Mouse (Mus musculus): ENCODE results near the gene Gm2075. TPM values are rescaled to one million over a fixed set of nuclear protein-coding genes. Genes with fewer than 3 reads are reported as not detected.
"Not testable (repeated sequence)": the region's sequence is repeated elsewhere in the genome, so short reads cannot be mapped to it uniquely, and the experiment has no call there.

The Gm2075 gene
- polyA plus RNA-seq (2016; fragmentation: Nextera tagmentation; extraction: Ambion mirVana) = not detected in 2 replicates

DNA sequence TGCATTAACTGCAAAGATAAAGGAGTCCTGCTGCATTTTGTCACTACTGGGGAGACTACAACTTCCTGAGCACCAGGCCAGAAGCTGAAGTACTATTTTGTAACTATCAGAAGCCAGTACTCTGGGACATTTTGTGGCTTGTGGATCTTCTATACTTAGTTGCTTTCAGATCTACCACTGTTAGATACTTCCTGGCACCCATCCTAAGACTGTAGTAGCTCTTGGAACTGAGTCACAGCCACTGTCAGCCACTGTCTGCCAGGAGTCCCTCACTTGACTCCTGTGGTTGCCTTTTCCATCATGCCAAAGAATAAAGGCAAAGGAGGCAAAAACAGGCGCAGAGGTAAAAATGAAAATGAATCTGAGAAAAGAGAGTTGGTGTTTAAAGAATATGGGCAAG, at the start of gene Gm2075:
Gene Gm2075, plus strand, starts transcription at position 301 of the 400 bp plus-strand sequence.
- H3K4me1 ChIP-seq; H3K4me2 ChIP-seq (replicated peaks); H3K27me3 ChIP-seq; ATAC-seq (ENCODE audit: low FRiP score); H3K9me3 ChIP-seq (replicated peaks); H3K27ac ChIP-seq; H3K36me3 ChIP-seq; H3K9ac ChIP-seq; H3K4me3 ChIP-seq: not testable (repeated sequence)
- WGBS = 100% methylated on average over 1 of the region's 1 CpGs

- H3K27ac ChIP-seq; H3K27me3 ChIP-seq; H3K4me3 ChIP-seq; H3K9ac ChIP-seq; H3K4me1 ChIP-seq; ATAC-seq (ENCODE audit: low FRiP score); H3K4me2 ChIP-seq (replicated peaks); H3K36me3 ChIP-seq; H3K9me3 ChIP-seq (replicated peaks): not testable (repeated sequence)
Measured at GRCm38 (mm10) chr12:87984000-87984399, 27.6 kb upstream of the Gm2075 start.

DNA sequence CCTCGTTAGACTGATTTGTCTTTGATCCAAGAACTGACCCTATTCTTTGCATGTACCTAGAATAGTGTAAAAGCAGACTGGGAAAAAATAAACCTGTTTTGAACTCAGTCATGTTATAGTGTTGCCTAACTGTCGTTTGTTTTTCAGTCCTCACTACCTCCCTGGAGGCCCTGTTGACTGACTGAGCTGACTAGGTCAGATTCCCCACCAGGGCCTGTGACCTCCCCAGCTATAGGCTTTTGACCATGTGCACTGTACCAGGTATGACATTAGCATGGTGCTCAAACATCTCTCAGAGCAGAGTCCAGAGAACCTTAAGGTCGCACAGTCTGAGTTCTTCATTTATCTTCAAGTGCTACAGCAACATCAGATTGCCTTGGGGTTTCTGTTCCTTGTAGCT, 7.5 kb upstream of the Gm2075 start:
- H3K27ac ChIP-seq; H3K9me3 ChIP-seq (replicated peaks); ATAC-seq (ENCODE audit: low FRiP score); H3K9ac ChIP-seq; H3K4me3 ChIP-seq; H3K4me1 ChIP-seq; H3K27me3 ChIP-seq; H3K36me3 ChIP-seq; H3K4me2 ChIP-seq (replicated peaks): not testable (repeated sequence)
- WGBS = 81% methylated on average over 3 of the region's 3 CpGs

GRCm38 (mm10) chr12:88018671-88019070, 7.0 kb downstream of the Gm2075 start, which contains the start of gene Gm6803:
Gene Gm6803, minus strand, starts transcription at chr12:88018771.
- not testable (repeated sequence) for H3K27me3 ChIP-seq; H3K4me1 ChIP-seq; H3K36me3 ChIP-seq; H3K27ac ChIP-seq; ATAC-seq (ENCODE audit: low FRiP score); H3K4me2 ChIP-seq (replicated peaks); H3K9ac ChIP-seq; H3K9me3 ChIP-seq (replicated peaks); H3K4me3 ChIP-seq
- WGBS = 88% methylated on average over 2 of the region's 2 CpGs

GRCm38 (mm10) chr12:88026704-88027103, 15.1 kb downstream of the Gm2075 start, which contains the start of gene Gm2056:
Gene Gm2056, plus strand, starts transcription at chr12:88027004.
- H3K36me3 ChIP-seq; H3K27me3 ChIP-seq; ATAC-seq (ENCODE audit: low FRiP score); H3K4me1 ChIP-seq; H3K4me3 ChIP-seq; H3K9ac ChIP-seq; H3K4me2 ChIP-seq (replicated peaks); H3K27ac ChIP-seq: not testable (repeated sequence)
- H3K9me3 ChIP-seq (replicated peaks) = peaks cover 11% of the 10 kb centered on the region; the same call in 1 of the 2 replicates
- 96% methylated on average over 1 of the region's 1 CpGs for WGBS

DNA sequence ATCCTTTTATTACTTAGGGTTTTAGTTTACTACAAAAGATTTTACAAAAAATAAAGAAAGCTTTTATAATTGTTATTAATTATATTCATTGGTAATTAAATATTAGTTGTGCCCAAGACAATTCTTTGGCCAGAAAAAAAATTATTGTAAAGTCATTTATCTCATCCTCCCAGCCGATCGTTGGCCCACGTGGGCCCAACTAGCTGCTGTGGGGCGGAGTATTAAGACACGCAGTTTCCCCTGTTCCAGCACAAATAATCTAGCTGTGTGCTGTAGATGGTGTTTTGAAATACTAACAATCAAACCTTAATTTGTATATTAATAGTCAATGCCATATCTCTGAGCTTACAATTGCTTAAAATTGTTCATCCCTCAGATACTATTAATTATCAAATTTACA, 20.6 kb downstream of the Gm2075 start:
- not testable (repeated sequence) for H3K4me3 ChIP-seq; H3K27me3 ChIP-seq; H3K36me3 ChIP-seq; H3K4me1 ChIP-seq; H3K4me2 ChIP-seq (replicated peaks); H3K9ac ChIP-seq; H3K27ac ChIP-seq; ATAC-seq (ENCODE audit: low FRiP score)
- WGBS = 92% methylated on average over 5 of the region's 5 CpGs
- H3K9me3 ChIP-seq (replicated peaks) = peaks cover 14% of the 10 kb centered on the region

GRCm38 (mm10) chr12:88039062-88039461, 27.4 kb downstream of the Gm2075 start:
- ATAC-seq (ENCODE audit: low FRiP score); H3K27me3 ChIP-seq; H3K4me3 ChIP-seq; H3K27ac ChIP-seq; H3K9ac ChIP-seq; H3K4me2 ChIP-seq (replicated peaks); H3K36me3 ChIP-seq; H3K9me3 ChIP-seq (replicated peaks); H3K4me1 ChIP-seq: not testable (repeated sequence)

DNA sequence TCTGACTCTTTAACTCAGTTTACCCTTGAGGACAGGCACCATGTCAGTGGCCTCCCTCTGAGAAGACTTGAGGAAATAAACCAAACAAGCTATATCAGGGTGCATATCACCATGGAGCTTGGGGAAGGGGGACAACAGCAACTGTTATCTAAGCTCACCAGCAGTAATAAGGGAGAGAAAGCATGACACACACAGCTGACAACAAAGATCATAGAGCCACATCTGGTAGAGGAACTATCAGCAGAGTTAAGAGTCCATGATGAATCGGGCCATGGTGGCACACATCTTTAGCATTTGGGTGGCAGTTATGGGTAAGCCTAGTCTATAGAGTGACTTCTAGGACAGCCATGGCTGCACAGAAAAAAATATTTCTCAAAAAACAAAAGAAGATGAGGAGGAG, 28.1 kb downstream of the Gm2075 start:
- not testable (repeated sequence) for ATAC-seq (ENCODE audit: low FRiP score)
- 88% methylated on average over 1 of the region's 1 CpGs for WGBS

DNA sequence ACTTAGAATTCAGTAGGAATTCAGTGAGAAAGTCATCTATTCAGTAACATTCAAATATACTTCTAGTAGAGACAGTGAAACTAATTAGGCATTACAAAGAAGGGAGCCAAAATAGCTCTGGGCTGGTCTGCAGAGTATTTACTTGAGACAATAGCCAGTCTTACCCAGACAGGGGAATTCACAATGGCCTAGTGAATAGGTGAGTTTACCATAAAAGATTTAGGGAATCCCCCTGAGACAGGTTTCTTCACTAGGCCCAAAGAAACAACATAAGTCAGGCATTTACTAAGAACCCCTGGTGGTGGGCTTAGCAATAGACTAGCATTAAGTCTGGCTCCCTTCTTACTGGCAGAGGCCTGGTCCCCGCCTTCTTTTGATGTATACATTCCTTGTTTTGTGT, 33.6 kb downstream of the Gm2075 start:
- not testable (repeated sequence) for H3K27me3 ChIP-seq; ATAC-seq (ENCODE audit: low FRiP score); H3K4me1 ChIP-seq; H3K27ac ChIP-seq; H3K9me3 ChIP-seq (replicated peaks); H3K9ac ChIP-seq; H3K4me2 ChIP-seq (replicated peaks); H3K36me3 ChIP-seq; H3K4me3 ChIP-seq
- 52% methylated on average over 1 of the region's 1 CpGs for WGBS

More for the DNA sequence above, 28.1 kb downstream of the Gm2075 start:
- H3K4me2 ChIP-seq (replicated peaks); H3K9me3 ChIP-seq (replicated peaks); H3K36me3 ChIP-seq; H3K4me1 ChIP-seq; H3K27ac ChIP-seq; H3K4me3 ChIP-seq; H3K27me3 ChIP-seq; H3K9ac ChIP-seq: not testable (repeated sequence)

Other genes with a start within 250 kb of the Gm2075 start
- gene Gm21319, start 236.1 kb upstream of the Gm2075 start, polyA plus RNA-seq (2016; fragmentation: Nextera tagmentation; extraction: Ambion mirVana) = not detected in 2 replicates
- not detected in 2 replicates for gene Gm21936, start 216.3 kb upstream of the Gm2075 start, polyA plus RNA-seq (2016; fragmentation: Nextera tagmentation; extraction: Ambion mirVana)
- gene BB287469, start 195.3 kb upstream of the Gm2075 start, polyA plus RNA-seq (2016; fragmentation: Nextera tagmentation; extraction: Ambion mirVana) = not detected in 2 replicates
- not detected in 2 replicates for gene Gm2001, start 169.5 kb upstream of the Gm2075 start, polyA plus RNA-seq (2016; fragmentation: Nextera tagmentation; extraction: Ambion mirVana)
- not detected in 2 replicates for gene Gm2016, start 137.8 kb upstream of the Gm2075 start, polyA plus RNA-seq (2016; fragmentation: Nextera tagmentation; extraction: Ambion mirVana)
- not detected in 2 replicates for gene Gm2022, start 116.5 kb upstream of the Gm2075 start, polyA plus RNA-seq (2016; fragmentation: Nextera tagmentation; extraction: Ambion mirVana)
- not detected in 2 replicates for gene Gm2035, start 92.0 kb upstream of the Gm2075 start, polyA plus RNA-seq (2016; fragmentation: Nextera tagmentation; extraction: Ambion mirVana)
- gene Gm2042, start 57.8 kb upstream of the Gm2075 start, polyA plus RNA-seq (2016; fragmentation: Nextera tagmentation; extraction: Ambion mirVana) = not detected in 2 replicates
- not detected in 2 replicates for gene Gm6803, start 6.9 kb downstream of the Gm2075 start, polyA plus RNA-seq (2016; fragmentation: Nextera tagmentation; extraction: Ambion mirVana)
- not detected in 2 replicates for gene Gm2056, start 15.2 kb downstream of the Gm2075 start, polyA plus RNA-seq (2016; fragmentation: Nextera tagmentation; extraction: Ambion mirVana)
- gene Gm16368, start 71.8 kb downstream of the Gm2075 start, polyA plus RNA-seq (2016; fragmentation: Nextera tagmentation; extraction: Ambion mirVana) = not detected in 2 replicates
- gene Gm10436, start 170.3 kb downstream of the Gm2075 start, polyA plus RNA-seq (2016; fragmentation: Nextera tagmentation; extraction: Ambion mirVana) = not detected in 2 replicates
- not detected in 2 replicates for gene Gm8332, start 238.3 kb downstream of the Gm2075 start, polyA plus RNA-seq (2016; fragmentation: Nextera tagmentation; extraction: Ambion mirVana)

All from hindbrain, embryonic 12.5 days (tissue).